ENCODE assay signal across 9 mouse cellular contexts in the genomic region with DNA sequence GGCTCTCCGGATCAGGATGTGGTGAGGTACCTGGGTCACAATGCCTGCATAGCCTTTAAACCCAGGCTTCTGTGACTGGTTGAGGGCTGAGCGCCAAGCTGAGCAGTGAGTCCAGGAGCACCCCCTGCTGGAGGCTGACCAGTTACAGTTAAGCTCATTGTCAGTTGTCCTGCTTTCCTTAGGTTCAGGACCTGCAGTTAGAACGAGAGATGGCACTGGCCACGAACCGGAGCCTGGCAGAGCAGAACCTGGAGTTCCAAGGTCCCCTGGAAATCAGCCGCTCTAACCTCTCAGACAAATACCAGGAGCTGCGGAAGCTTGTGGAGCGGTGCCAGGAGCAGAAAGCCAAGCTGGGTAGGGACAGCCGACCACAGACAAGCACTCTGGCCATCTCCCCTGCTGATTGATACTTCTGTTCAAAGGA. TPM values are rescaled to one million over a fixed set of nuclear protein-coding genes. Genes with fewer than 3 reads are reported as not detected.
A peak's percentile ranks its signal among the peaks of the same experiment; 100 is the strongest.
DNase-seq lines count a peak whose midpoint lies in the region; ATAC-seq lines count a peak whose summit lies in the region.
"Had no signal": no experiment of that assay in that cellular context is flagged by ENCODE, and none has a peak within 500 bp of the region (broad histone marks: within the 10 kb centered on the region; RNA-seq: fewer than 3 reads in every experiment).

No protein-coding gene starts in this region.

- H3K4me3 ChIP-seq in hindbrain, embryonic 14.5 days (replicated peaks; ENCODE audit: low read length): no peak overlapping the region

- 64% methylated on average over 9 of the region's 9 CpGs for WGBS in hindbrain, embryonic 14.5 days

- no peak overlapping the region for H3K9ac ChIP-seq in hindbrain, embryonic 14.5 days

- no peak overlapping the region for H3K4me2 ChIP-seq in hindbrain, embryonic 14.5 days (replicated peaks)

- peaks cover 57% of the 10 kb centered on the region for H3K36me3 ChIP-seq in hindbrain, embryonic 14.5 days (replicated peaks; ENCODE audit: control insufficient read depth, insufficient read depth)

- no peaks in the 10 kb centered on the region for H3K9me3 ChIP-seq in hindbrain, embryonic 14.5 days (ENCODE audit: control insufficient read depth, low read length)

- peak; percentile 62 for DNase-seq in ZHBTc4 (ENCODE audit: low read depth, low spot score)
- DNase-seq in cerebellum, postnatal 25 days: peak; percentile 90 to 91
- DNase-seq in frontal cortex, postnatal 14 days (ENCODE audit: low spot score in 2 of 2): peak; percentile 62 to 66
- peak; percentile 66 for DNase-seq in hindbrain, embryonic 14.5 days (ENCODE audit: low spot score)
- DNase-seq in layer of hippocampus, postnatal 14 days (ENCODE audit: low spot score in 2 of 2): peak; percentile 74 to 77
- DNase-seq in lung, postnatal 25 days (ENCODE audit: low spot score): peak; percentile 43
- DNase-seq in right cerebral cortex, postnatal 14 days: peak; percentile 73
- no peak for DNase-seq in urinary bladder, postnatal 25 days (ENCODE audit: low spot score)

- ATAC-seq in hindbrain, embryonic 14.5 days (ENCODE audit: low FRiP score): peak; percentile 21; the same call in 1 of the 2 replicates

- H3K27ac ChIP-seq in hindbrain, embryonic 14.5 days: peak overlapping the region; percentile 86

- no peaks in the 10 kb centered on the region for H3K27me3 ChIP-seq in hindbrain, embryonic 14.5 days (ENCODE audit: control insufficient read depth, insufficient read depth, low read length)

- peaks cover 21% of the 10 kb centered on the region for H3K4me1 ChIP-seq in hindbrain, embryonic 14.5 days (replicated peaks; ENCODE audit: control insufficient read depth, insufficient read depth, low read length)

RNA-seq across cellular contexts. Expression of a gene that starts 21.6 kb away (rescaled TPM):
- 28.7 and 31.3 TPM in 2 replicates for polyA plus RNA-seq in hindbrain, embryonic 14.5 days (2014; fragmentation: Nextera tagmentation; extraction: Ambion mirVana)
- 10 to 100 TPM; 25.1 to 26.6 TPM for total RNA-seq in layer of hippocampus, postnatal 14 days (2021)

RNA-seq across cellular contexts. Expression of a gene that starts 28.7 kb away (rescaled TPM):
- 0.31 TPM in 2 replicates for polyA plus RNA-seq in hindbrain, embryonic 14.5 days (2014; fragmentation: Nextera tagmentation; extraction: Ambion mirVana)
- under 1 TPM in 1 of 2 experiments, not detected in 1; 0.19 TPM for total RNA-seq in layer of hippocampus, postnatal 14 days (2021)
- polyA plus RNA-seq: liver, embryonic 16.5 days had no signal

RNA-seq across cellular contexts. Expression of a gene that starts 32.2 kb away (rescaled TPM):
- polyA plus RNA-seq in hindbrain, embryonic 14.5 days (2014; fragmentation: Nextera tagmentation; extraction: Ambion mirVana): not detected in 2 replicates
- total RNA-seq in layer of hippocampus, postnatal 14 days (2021): not detected
